Mouse (Mus musculus): Measurements from ENCODE around the gene Efcab11. TPM values are rescaled to one million over a fixed set of nuclear protein-coding genes. Genes with fewer than 3 reads are reported as not detected.

The Efcab11 gene
- polyA plus RNA-seq, 1 experiment from 2014 or later: 27.3 TPM

- DNase-seq (ENCODE audit: low spot score) (peak; percentile 71), ATAC-seq (replicated peaks; ENCODE audit: insufficient number of reproducible peaks, low FRiP score, low TSS enrichment, low read depth) (no peak)
- Histone ChIP-seq H3K9me3 (replicated peaks; ENCODE audit: control insufficient read depth, low read length) (no peaks in the 10 kb centered on the region), H3K4me1 (ENCODE audit: control insufficient read depth, insufficient read depth, low read length) (0 out of 2 replicates have a peak, but pooled peaks cover 2% of the 10 kb centered on the region), H3K27ac (replicated peaks; ENCODE audit: low read depth, low read length) (peak overlapping the region; percentile 32), H3K4me3 (ENCODE audit: low read depth, low read length) (no peak overlapping the region), H3K9ac (replicated peaks; ENCODE audit: low read length) (no peak overlapping the region), H3K4me2 (ENCODE audit: low read depth, low read length) (no peak overlapping the region), H3K27me3 (ENCODE audit: control insufficient read depth, insufficient read depth, low read length) (no peaks in the 10 kb centered on the region), H3K36me3 (replicated peaks; ENCODE audit: control insufficient read depth, insufficient read depth, low read depth, low read length) (no peaks in the 10 kb centered on the region)
- WGBS: 53% methylated on average over 5 of the region's 5 CpGs
Measured at GRCm38 (mm10) chr12:99699379-99700023, 184.7 kb downstream of the Efcab11 start.

GRCm38 (mm10) chr12:99694066-99694465, 190.2 kb downstream of the Efcab11 start:
- Histone ChIP-seq H3K9ac (replicated peaks; ENCODE audit: low read length) (no peak overlapping the region), H3K9me3 (replicated peaks; ENCODE audit: control insufficient read depth, low read length) (no peaks in the 10 kb centered on the region), H3K27me3 (ENCODE audit: control insufficient read depth, insufficient read depth, low read length) (no peaks in the 10 kb centered on the region), H3K27ac (replicated peaks; ENCODE audit: low read depth, low read length) (no peak overlapping the region), H3K4me1 (ENCODE audit: control insufficient read depth, insufficient read depth, low read length) (no peaks in the 10 kb centered on the region), H3K4me3 (ENCODE audit: low read depth, low read length) (no peak overlapping the region), H3K4me2 (ENCODE audit: low read depth, low read length) (no peak overlapping the region), H3K36me3 (replicated peaks; ENCODE audit: control insufficient read depth, insufficient read depth, low read depth, low read length) (no peaks in the 10 kb centered on the region)
- no peak for ATAC-seq (replicated peaks; ENCODE audit: insufficient number of reproducible peaks, low FRiP score, low TSS enrichment, low read depth)
- WGBS: 92% methylated on average over 3 of the region's 3 CpGs
- DNase-seq (ENCODE audit: low spot score): no peak

GRCm38 (mm10) chr12:99686418-99686992, 197.7 kb downstream of the Efcab11 start:
- H3K9me3 ChIP-seq (replicated peaks; ENCODE audit: control insufficient read depth, low read length): no peaks in the 10 kb centered on the region
- no peak overlapping the region for H3K9ac ChIP-seq (replicated peaks; ENCODE audit: low read length)
- no peak for DNase-seq (ENCODE audit: low spot score)
- ATAC-seq (replicated peaks; ENCODE audit: insufficient number of reproducible peaks, low FRiP score, low TSS enrichment, low read depth): no peak
- H3K4me2 ChIP-seq (ENCODE audit: low read depth, low read length): no peak overlapping the region
- no peak overlapping the region for H3K27ac ChIP-seq (replicated peaks; ENCODE audit: low read depth, low read length)
- H3K36me3 ChIP-seq (replicated peaks; ENCODE audit: control insufficient read depth, insufficient read depth, low read depth, low read length): no peaks in the 10 kb centered on the region
- no peaks in the 10 kb centered on the region for H3K27me3 ChIP-seq (ENCODE audit: control insufficient read depth, insufficient read depth, low read length)
- H3K4me3 ChIP-seq (ENCODE audit: low read depth, low read length): no peak overlapping the region
- no peaks in the 10 kb centered on the region for H3K4me1 ChIP-seq (ENCODE audit: control insufficient read depth, insufficient read depth, low read length)
- 74% methylated on average over 6 of the region's 6 CpGs for WGBS

GRCm38 (mm10) chr12:99685451-99686100, 198.7 kb downstream of the Efcab11 start:
- H3K4me2 ChIP-seq (ENCODE audit: low read depth, low read length): no peak overlapping the region
- no peak overlapping the region for H3K9ac ChIP-seq (replicated peaks; ENCODE audit: low read length)
- H3K4me3 ChIP-seq (ENCODE audit: low read depth, low read length): no peak overlapping the region
- WGBS: 80% methylated on average over 11 of the region's 11 CpGs
- no peaks in the 10 kb centered on the region for H3K4me1 ChIP-seq (ENCODE audit: control insufficient read depth, insufficient read depth, low read length)
- H3K27ac ChIP-seq (replicated peaks; ENCODE audit: low read depth, low read length): no peak overlapping the region
- H3K36me3 ChIP-seq (replicated peaks; ENCODE audit: control insufficient read depth, insufficient read depth, low read depth, low read length): no peaks in the 10 kb centered on the region
- ATAC-seq (replicated peaks; ENCODE audit: insufficient number of reproducible peaks, low FRiP score, low TSS enrichment, low read depth) (no peak), DNase-seq (ENCODE audit: low spot score) (no peak)
- H3K9me3 ChIP-seq (replicated peaks; ENCODE audit: control insufficient read depth, low read length): no peaks in the 10 kb centered on the region
- H3K27me3 ChIP-seq (ENCODE audit: control insufficient read depth, insufficient read depth, low read length): no peaks in the 10 kb centered on the region

GRCm38 (mm10) chr12:99681681-99682080, 202.6 kb downstream of the Efcab11 start:
- Histone ChIP-seq H3K36me3 (replicated peaks; ENCODE audit: control insufficient read depth, insufficient read depth, low read depth, low read length) (no peaks in the 10 kb centered on the region), H3K4me2 (ENCODE audit: low read depth, low read length) (no peak overlapping the region), H3K9ac (replicated peaks; ENCODE audit: low read length) (no peak overlapping the region), H3K4me3 (ENCODE audit: low read depth, low read length) (no peak overlapping the region), H3K4me1 (ENCODE audit: control insufficient read depth, insufficient read depth, low read length) (no peaks in the 10 kb centered on the region), H3K27ac (replicated peaks; ENCODE audit: low read depth, low read length) (no peak overlapping the region), H3K27me3 (ENCODE audit: control insufficient read depth, insufficient read depth, low read length) (no peaks in the 10 kb centered on the region), H3K9me3 (replicated peaks; ENCODE audit: control insufficient read depth, low read length) (no peaks in the 10 kb centered on the region)
- no peak for ATAC-seq (replicated peaks; ENCODE audit: insufficient number of reproducible peaks, low FRiP score, low TSS enrichment, low read depth)
- 48% methylated on average over 4 of the region's 4 CpGs for WGBS
- peak; percentile 32 for DNase-seq (ENCODE audit: low spot score)

- Histone ChIP-seq H3K4me2 (ENCODE audit: low read depth, low read length) (no peak overlapping the region), H3K4me1 (ENCODE audit: control insufficient read depth, insufficient read depth, low read length) (peaks cover 2% of the 10 kb centered on the region; the same call in 1 of the 2 replicates), H3K27ac (replicated peaks; ENCODE audit: low read depth, low read length) (no peak overlapping the region), H3K36me3 (replicated peaks; ENCODE audit: control insufficient read depth, insufficient read depth, low read depth, low read length) (no peaks in the 10 kb centered on the region), H3K4me3 (ENCODE audit: low read depth, low read length) (no peak overlapping the region), H3K27me3 (ENCODE audit: control insufficient read depth, insufficient read depth, low read length) (no peaks in the 10 kb centered on the region), H3K9me3 (replicated peaks; ENCODE audit: control insufficient read depth, low read length) (no peaks in the 10 kb centered on the region), H3K9ac (replicated peaks; ENCODE audit: low read length) (no peak overlapping the region)
- ATAC-seq (replicated peaks; ENCODE audit: insufficient number of reproducible peaks, low FRiP score, low TSS enrichment, low read depth) (no peak), DNase-seq (ENCODE audit: low spot score) (no peak)
- 87% methylated on average over 4 of the region's 4 CpGs for WGBS
Measured at GRCm38 (mm10) chr12:99671866-99672191, 212.4 kb downstream of the Efcab11 start.

- 82% methylated on average over 12 of the region's 12 CpGs for WGBS
- DNase-seq (ENCODE audit: low spot score) (no peak), ATAC-seq (replicated peaks; ENCODE audit: insufficient number of reproducible peaks, low FRiP score, low TSS enrichment, low read depth) (no peak)
- no peaks in the 10 kb centered on the region for H3K27me3 ChIP-seq (ENCODE audit: control insufficient read depth, insufficient read depth, low read length)
- H3K4me2 ChIP-seq (ENCODE audit: low read depth, low read length): no peak overlapping the region
- H3K27ac ChIP-seq (replicated peaks; ENCODE audit: low read depth, low read length): no peak overlapping the region
- no peak overlapping the region for H3K9ac ChIP-seq (replicated peaks; ENCODE audit: low read length)
- H3K9me3 ChIP-seq (replicated peaks; ENCODE audit: control insufficient read depth, low read length): no peaks in the 10 kb centered on the region
- no peak overlapping the region for H3K4me3 ChIP-seq (ENCODE audit: low read depth, low read length)
- no peaks in the 10 kb centered on the region for H3K36me3 ChIP-seq (replicated peaks; ENCODE audit: control insufficient read depth, insufficient read depth, low read depth, low read length)
- peaks cover 2% of the 10 kb centered on the region; the same call in 1 of the 2 replicates for H3K4me1 ChIP-seq (ENCODE audit: control insufficient read depth, insufficient read depth, low read length)
Measured at GRCm38 (mm10) chr12:99671162-99671865, 212.9 kb downstream of the Efcab11 start.

- H3K4me3 ChIP-seq (ENCODE audit: low read depth, low read length): no peak overlapping the region
Measured at GRCm38 (mm10) chr12:99670762-99671152, 213.5 kb downstream of the Efcab11 start.

More at GRCm38 (mm10) chr12:99670762-99671152, 213.5 kb downstream of the Efcab11 start:
- Histone ChIP-seq H3K27me3 (ENCODE audit: control insufficient read depth, insufficient read depth, low read length) (no peaks in the 10 kb centered on the region), H3K4me1 (ENCODE audit: control insufficient read depth, insufficient read depth, low read length) (peaks cover 2% of the 10 kb centered on the region; the same call in 1 of the 2 replicates), H3K36me3 (replicated peaks; ENCODE audit: control insufficient read depth, insufficient read depth, low read depth, low read length) (no peaks in the 10 kb centered on the region), H3K27ac (replicated peaks; ENCODE audit: low read depth, low read length) (no peak overlapping the region), H3K9ac (replicated peaks; ENCODE audit: low read length) (no peak overlapping the region), H3K9me3 (replicated peaks; ENCODE audit: control insufficient read depth, low read length) (no peaks in the 10 kb centered on the region), H3K4me2 (ENCODE audit: low read depth, low read length) (no peak overlapping the region)
- DNase-seq (ENCODE audit: low spot score) (no peak), ATAC-seq (replicated peaks; ENCODE audit: insufficient number of reproducible peaks, low FRiP score, low TSS enrichment, low read depth) (0 out of 2 replicates have a peak, but pooled peaks have one; percentile 48)
- 49% methylated on average over 7 of the region's 7 CpGs for WGBS
